Mouse (Mus musculus): ENCODE data around the gene Kansl1. TPM values are rescaled to one million over a fixed set of nuclear protein-coding genes. Genes with fewer than 3 reads are reported as not detected.

The Kansl1 gene
- polyA plus RNA-seq, 1 experiment from 2014 or later = 26.3 TPM

DNA sequence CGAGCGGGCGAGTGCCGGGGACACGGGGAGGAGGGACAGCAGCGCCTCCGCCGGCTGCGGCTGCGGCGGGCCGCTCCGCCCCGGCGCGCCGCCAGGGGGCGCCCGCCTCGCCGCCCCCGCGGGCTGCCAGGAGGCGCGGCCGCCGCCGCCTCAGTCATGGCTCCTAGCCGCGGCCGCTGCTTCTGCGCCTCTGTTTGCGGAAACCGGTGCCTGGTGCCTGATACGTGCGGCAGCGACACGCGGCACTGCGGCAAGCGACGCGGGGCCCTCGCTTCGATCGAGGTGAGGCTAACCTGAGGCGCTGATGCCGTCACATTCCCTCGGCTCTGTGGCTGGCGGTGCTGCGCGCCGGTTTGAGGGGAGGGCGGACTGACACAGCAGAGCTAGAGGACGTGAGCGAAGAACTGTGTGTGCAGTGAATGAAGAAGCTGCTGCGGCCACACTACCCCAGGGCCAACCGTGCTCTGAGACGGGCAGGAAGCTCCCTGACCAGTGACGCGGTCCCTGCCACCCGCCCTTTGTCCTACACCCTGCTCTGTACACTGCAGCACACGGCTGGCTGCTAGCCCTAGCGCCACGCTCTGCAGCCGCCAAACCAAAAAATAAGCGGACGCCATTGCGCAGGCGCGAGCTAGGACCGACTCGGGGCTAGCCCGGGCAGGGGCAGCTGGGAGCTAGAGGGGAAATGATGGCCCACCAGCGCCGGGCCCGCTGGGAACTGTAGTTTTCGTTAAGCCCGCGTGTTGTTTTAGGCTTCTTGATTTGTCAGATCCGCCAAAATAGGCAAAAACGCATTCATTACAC is 26.1 kb downstream of the Kansl1 start:
- under 1% methylated on average over 78 of the region's 82 CpGs for WGBS
- Histone ChIP-seq H3K9ac (ENCODE audit: low read length) (peak overlapping the region; percentile 99), H3K9me3 (replicated peaks; ENCODE audit: control insufficient read depth, low read length) (no peaks in the 10 kb centered on the region), H3K4me3 (ENCODE audit: low read depth, low read length) (peak overlapping the region; percentile 89), H3K27me3 (replicated peaks; ENCODE audit: control insufficient read depth, insufficient read depth, low read length) (no peaks in the 10 kb centered on the region), H3K27ac (ENCODE audit: low read depth, low read length) (peak overlapping the region; percentile 100), H3K4me1 (ENCODE audit: control insufficient read depth, insufficient read depth, low read length) (peaks cover 19% of the 10 kb centered on the region), H3K36me3 (ENCODE audit: control insufficient read depth, insufficient read depth, low read length) (no peaks in the 10 kb centered on the region), H3K4me2 (ENCODE audit: low read length) (peak overlapping the region; percentile 54)
- ATAC-seq (peak; percentile 94), DNase-seq (ENCODE audit: low spot score) (peak; percentile 97)

DNA sequence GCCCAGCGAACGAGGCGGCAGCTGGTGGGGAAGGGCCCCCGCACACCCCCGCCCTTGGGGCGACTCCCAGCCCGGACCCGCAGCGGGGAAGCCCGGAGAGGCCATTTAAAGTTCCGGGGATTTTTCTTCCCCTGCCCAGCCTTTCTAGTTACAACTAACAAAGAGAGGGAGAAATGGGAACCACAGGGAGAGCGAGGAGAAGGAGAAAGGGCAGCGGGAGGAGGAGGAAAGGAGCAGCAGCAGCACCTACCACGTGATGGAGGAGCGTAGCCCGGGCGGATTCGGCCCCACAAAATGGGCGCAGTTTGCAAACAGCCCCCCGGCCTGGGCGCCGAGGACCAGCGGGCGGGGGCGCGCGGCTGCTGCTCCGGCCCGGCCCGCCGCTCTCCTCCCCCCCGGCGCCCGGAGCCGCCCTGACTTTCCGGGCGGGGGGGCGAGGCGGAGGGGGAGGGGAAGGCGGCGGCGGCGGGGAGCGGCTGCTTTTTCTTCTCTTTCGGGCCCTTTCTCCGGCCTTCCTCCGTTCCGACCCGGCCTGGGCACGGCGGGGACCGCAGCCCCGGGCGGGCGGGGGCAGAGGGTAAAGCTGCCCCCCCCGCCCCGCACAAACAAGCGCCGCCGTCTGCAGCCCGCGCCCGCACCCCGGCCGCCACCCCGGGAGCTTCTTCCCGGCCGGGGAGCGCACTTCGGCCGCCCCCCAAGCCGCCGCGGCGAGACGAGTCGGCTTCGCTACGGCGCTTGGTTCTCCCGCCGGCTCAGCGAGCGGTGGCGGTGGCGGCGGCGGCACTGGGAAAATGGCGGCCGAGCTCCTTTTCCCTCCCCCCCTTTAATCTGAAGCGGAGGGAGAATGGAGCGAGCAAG is 27.0 kb downstream of the Kansl1 start:
- Histone ChIP-seq H3K4me1 (ENCODE audit: control insufficient read depth, insufficient read depth, low read length) (peaks cover 19% of the 10 kb centered on the region), H3K4me3 (ENCODE audit: low read depth, low read length) (peak overlapping the region; percentile 89), H3K4me2 (ENCODE audit: low read length) (peak overlapping the region; percentile 54), H3K27me3 (replicated peaks; ENCODE audit: control insufficient read depth, insufficient read depth, low read length) (no peaks in the 10 kb centered on the region), H3K9ac (ENCODE audit: low read length) (peak overlapping the region; percentile 99), H3K36me3 (ENCODE audit: control insufficient read depth, insufficient read depth, low read length) (no peaks in the 10 kb centered on the region), H3K27ac (ENCODE audit: low read depth, low read length) (peak overlapping the region; percentile 100), H3K9me3 (replicated peaks; ENCODE audit: control insufficient read depth, low read length) (no peaks in the 10 kb centered on the region)
- WGBS = under 1% methylated on average over 65 of the region's 92 CpGs
- peak; percentile 55 for ATAC-seq
- peak; percentile 94 for DNase-seq (ENCODE audit: low spot score)

DNA sequence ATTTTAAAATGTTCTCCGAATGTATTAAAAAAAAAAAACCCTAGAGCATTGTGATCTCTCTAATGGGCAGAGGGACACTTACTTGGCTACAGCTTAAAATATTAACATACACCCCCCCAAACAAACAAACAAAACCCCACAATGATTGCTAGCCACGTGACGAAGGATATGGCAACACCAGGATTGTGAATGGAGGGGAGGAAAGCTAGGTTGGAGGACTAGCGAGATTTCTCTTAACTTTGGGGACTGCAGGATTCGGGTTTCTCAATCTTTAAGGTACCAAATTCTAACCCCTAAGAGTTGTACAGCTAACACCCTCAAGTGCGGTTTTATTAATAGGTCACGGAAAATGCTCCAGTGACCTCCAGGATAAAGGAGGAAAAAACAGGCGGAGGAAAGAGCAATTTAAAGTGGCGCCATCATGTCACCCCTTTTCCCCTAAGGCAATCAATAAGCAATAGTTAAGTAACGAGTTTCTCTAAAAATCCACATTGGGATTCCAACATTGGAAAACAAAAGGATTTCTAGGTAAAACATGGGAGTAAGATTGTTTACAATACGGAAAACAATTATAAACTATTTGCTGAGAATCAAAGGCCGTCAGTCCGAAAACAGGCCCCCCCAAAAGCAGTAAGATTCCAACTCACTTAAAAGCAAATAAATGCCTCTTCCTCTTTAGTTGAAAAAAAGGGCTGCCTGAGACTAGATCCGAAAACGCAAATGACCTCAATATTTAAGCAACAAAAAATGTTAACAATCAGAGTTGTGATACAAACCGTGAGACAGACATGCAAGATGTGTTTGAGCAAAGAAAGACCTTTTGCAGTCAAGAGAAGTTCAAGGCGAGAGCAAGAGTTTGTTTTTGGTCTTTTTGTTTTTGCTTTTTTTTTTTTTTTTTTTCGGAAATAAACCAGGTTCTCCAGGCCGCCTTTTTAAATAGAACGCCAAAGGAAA is 27.9 kb downstream of the Kansl1 start:
- peak overlapping the region; percentile 54 for H3K4me2 ChIP-seq (ENCODE audit: low read length)
- H3K27ac ChIP-seq (ENCODE audit: low read depth, low read length) = peak overlapping the region; percentile 100
- H3K4me3 ChIP-seq (ENCODE audit: low read depth, low read length) = peak overlapping the region; percentile 89
- no peaks in the 10 kb centered on the region for H3K9me3 ChIP-seq (replicated peaks; ENCODE audit: control insufficient read depth, low read length)
- peak; percentile 54 for DNase-seq (ENCODE audit: low spot score)
- no peaks in the 10 kb centered on the region for H3K36me3 ChIP-seq (ENCODE audit: control insufficient read depth, insufficient read depth, low read length)
- H3K9ac ChIP-seq (ENCODE audit: low read length) = peak overlapping the region; percentile 99
- WGBS = under 1% methylated on average over 20 of the region's 20 CpGs
- H3K4me1 ChIP-seq (ENCODE audit: control insufficient read depth, insufficient read depth, low read length) = peaks cover 19% of the 10 kb centered on the region
- H3K27me3 ChIP-seq (replicated peaks; ENCODE audit: control insufficient read depth, insufficient read depth, low read length) = no peaks in the 10 kb centered on the region
- ATAC-seq = no peak

DNA sequence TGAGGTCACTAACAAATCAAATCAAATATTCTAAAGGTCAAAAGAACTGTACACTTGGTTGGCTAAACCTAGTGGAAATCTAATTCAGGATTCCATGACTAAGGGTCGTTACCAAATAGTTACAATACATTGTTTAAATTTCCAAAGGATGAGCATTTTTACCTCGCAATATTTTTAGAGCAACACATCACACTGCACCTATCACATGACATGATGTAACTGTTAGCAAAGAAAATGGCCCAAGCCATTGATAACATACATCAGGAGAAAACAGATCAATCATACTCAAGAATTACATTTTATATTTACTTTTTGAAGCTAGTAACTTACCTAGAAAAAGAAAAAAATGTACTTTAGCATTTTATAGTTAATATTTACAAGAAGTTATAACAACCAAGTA is 29.0 kb downstream of the Kansl1 start:
- no peak overlapping the region for H3K9ac ChIP-seq (ENCODE audit: low read length)
- 43% methylated on average over 2 of the region's 2 CpGs for WGBS
- peak overlapping the region; percentile 89 for H3K4me3 ChIP-seq (ENCODE audit: low read depth, low read length)
- no peaks in the 10 kb centered on the region for H3K9me3 ChIP-seq (replicated peaks; ENCODE audit: control insufficient read depth, low read length)
- DNase-seq (ENCODE audit: low spot score) (no peak), ATAC-seq (no peak)
- no peak overlapping the region for H3K27ac ChIP-seq (ENCODE audit: low read depth, low read length)
- H3K4me2 ChIP-seq (ENCODE audit: low read length) = peak overlapping the region; percentile 54
- H3K27me3 ChIP-seq (replicated peaks; ENCODE audit: control insufficient read depth, insufficient read depth, low read length) = no peaks in the 10 kb centered on the region
- no peaks in the 10 kb centered on the region for H3K36me3 ChIP-seq (ENCODE audit: control insufficient read depth, insufficient read depth, low read length)
- H3K4me1 ChIP-seq (ENCODE audit: control insufficient read depth, insufficient read depth, low read length) = peaks cover 19% of the 10 kb centered on the region

DNA sequence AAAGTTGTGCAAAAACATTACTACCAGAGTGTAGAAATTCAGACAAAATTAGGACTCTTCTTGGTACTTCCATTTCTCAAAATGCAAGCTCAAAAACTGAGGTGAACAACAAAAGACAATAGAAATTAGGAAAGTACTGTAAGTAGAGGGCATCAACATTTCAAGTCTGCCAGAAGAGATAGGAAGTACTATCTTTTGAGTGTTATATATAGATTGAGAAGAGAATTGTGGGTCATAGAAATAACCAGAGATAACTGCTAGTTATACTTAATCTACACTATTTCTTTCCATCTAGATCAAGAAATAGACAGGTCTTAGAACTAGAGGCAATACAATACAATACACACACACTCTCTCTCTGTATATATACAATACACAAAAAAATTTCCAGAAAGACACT is 30.2 kb downstream of the Kansl1 start:
- H3K4me3 ChIP-seq (ENCODE audit: low read depth, low read length) = no peak overlapping the region
- H3K36me3 ChIP-seq (ENCODE audit: control insufficient read depth, insufficient read depth, low read length) = no peaks in the 10 kb centered on the region
- H3K27me3 ChIP-seq (replicated peaks; ENCODE audit: control insufficient read depth, insufficient read depth, low read length) = no peaks in the 10 kb centered on the region
- H3K4me2 ChIP-seq (ENCODE audit: low read length) = peak overlapping the region; percentile 54; the same call in 1 of the 2 replicates
- no peak for DNase-seq (ENCODE audit: low spot score)
- H3K27ac ChIP-seq (ENCODE audit: low read depth, low read length) = no peak overlapping the region
- no peaks in the 10 kb centered on the region for H3K9me3 ChIP-seq (replicated peaks; ENCODE audit: control insufficient read depth, low read length)
- H3K4me1 ChIP-seq (ENCODE audit: control insufficient read depth, insufficient read depth, low read length) = peaks cover 19% of the 10 kb centered on the region
- no peak for ATAC-seq
- no peak overlapping the region for H3K9ac ChIP-seq (ENCODE audit: low read length)

DNA sequence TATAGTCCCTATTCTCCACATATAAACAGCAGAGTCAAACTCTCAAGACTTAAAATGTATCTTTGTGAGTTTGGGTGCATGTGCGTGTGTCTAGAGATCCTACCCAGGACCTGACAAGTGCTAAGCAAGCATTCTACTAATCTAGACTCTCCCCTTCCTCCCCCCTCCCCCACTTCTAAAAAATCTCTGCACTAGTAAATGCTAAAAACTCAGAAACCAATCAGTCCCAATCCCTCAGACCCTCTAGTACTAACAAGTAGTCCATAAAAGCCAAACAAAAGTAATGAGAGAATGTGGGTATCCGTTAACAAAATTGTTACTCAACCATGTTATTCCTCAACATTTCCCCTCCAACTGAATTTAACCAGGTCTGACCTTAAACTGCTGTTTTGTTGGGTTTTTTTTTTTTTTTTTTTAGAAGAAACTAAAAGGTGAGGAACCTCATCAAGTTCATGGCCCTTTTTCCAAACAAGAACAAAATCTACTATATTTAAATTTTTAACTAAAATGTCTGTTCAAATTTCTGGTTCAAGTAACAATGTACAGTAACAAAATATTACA is 32.2 kb downstream of the Kansl1 start:
- Histone ChIP-seq H3K4me2 (ENCODE audit: low read length) (no peak overlapping the region), H3K9me3 (replicated peaks; ENCODE audit: control insufficient read depth, low read length) (no peaks in the 10 kb centered on the region), H3K36me3 (ENCODE audit: control insufficient read depth, insufficient read depth, low read length) (no peaks in the 10 kb centered on the region), H3K9ac (ENCODE audit: low read length) (no peak overlapping the region), H3K27me3 (replicated peaks; ENCODE audit: control insufficient read depth, insufficient read depth, low read length) (no peaks in the 10 kb centered on the region), H3K4me1 (ENCODE audit: control insufficient read depth, insufficient read depth, low read length) (peaks cover 16% of the 10 kb centered on the region), H3K27ac (ENCODE audit: low read depth, low read length) (no peak overlapping the region), H3K4me3 (ENCODE audit: low read depth, low read length) (no peak overlapping the region)
- WGBS = 87% methylated on average over 2 of the region's 2 CpGs
- no peak for DNase-seq (ENCODE audit: low spot score)
- no peak for ATAC-seq

DNA sequence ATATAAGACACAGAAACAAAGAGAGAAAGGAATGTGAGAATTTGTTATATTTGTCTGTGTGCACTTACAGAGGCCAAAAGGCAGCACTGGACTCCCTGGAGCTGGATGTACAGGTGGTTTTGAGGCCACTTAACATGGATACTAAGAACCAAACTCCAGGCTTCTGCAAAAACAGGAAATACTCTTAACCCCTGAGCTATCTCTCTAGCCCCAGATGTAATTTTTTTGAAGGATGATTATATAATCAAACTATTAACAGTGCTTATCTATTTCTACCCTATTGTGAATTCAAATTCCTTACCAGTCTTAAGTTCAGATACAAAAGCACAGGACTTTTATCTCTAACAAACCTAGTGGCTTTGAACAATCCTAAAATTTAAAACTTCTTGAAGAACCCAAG is 32.9 kb downstream of the Kansl1 start:
- H3K4me1 ChIP-seq (ENCODE audit: control insufficient read depth, insufficient read depth, low read length) = peaks cover 16% of the 10 kb centered on the region
- ATAC-seq = no peak
- no peak for DNase-seq (ENCODE audit: low spot score)
- H3K9me3 ChIP-seq (replicated peaks; ENCODE audit: control insufficient read depth, low read length) = no peaks in the 10 kb centered on the region
- no peak overlapping the region for H3K27ac ChIP-seq (ENCODE audit: low read depth, low read length)
- H3K27me3 ChIP-seq (replicated peaks; ENCODE audit: control insufficient read depth, insufficient read depth, low read length) = no peaks in the 10 kb centered on the region
- H3K36me3 ChIP-seq (ENCODE audit: control insufficient read depth, insufficient read depth, low read length) = no peaks in the 10 kb centered on the region
- H3K9ac ChIP-seq (ENCODE audit: low read length) = no peak overlapping the region
- no peak overlapping the region for H3K4me3 ChIP-seq (ENCODE audit: low read depth, low read length)
- H3K4me2 ChIP-seq (ENCODE audit: low read length) = no peak overlapping the region

DNA sequence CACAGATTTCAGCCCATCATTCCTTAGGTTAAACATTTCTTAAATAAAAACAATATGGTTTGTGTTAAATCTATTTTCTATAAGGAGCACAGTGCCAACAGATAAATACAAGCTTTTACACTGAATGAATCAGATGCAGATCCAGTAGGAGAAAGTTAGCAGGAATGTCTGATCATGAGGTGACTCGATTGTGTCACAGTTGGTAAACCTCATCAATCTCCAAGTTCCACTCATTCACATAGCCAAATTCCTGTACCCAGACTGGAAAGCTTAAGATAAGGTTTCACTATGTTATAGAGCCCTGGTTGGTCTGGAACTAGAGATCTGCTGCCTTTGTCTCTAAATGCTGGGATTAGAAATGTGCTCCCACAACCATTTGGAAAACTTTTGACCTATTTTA is 33.5 kb downstream of the Kansl1 start:
- DNase-seq (ENCODE audit: low spot score) (no peak), ATAC-seq (no peak)
- Histone ChIP-seq H3K9me3 (replicated peaks; ENCODE audit: control insufficient read depth, low read length) (no peaks in the 10 kb centered on the region), H3K4me2 (ENCODE audit: low read length) (no peak overlapping the region), H3K27ac (ENCODE audit: low read depth, low read length) (no peak overlapping the region), H3K4me1 (ENCODE audit: control insufficient read depth, insufficient read depth, low read length) (peaks cover 16% of the 10 kb centered on the region), H3K36me3 (ENCODE audit: control insufficient read depth, insufficient read depth, low read length) (no peaks in the 10 kb centered on the region), H3K9ac (ENCODE audit: low read length) (no peak overlapping the region), H3K4me3 (ENCODE audit: low read depth, low read length) (no peak overlapping the region), H3K27me3 (replicated peaks; ENCODE audit: control insufficient read depth, insufficient read depth, low read length) (no peaks in the 10 kb centered on the region)
- 88% methylated on average over 1 of the region's 1 CpGs for WGBS
